Mouse (Mus musculus): ENCODE measurements around the gene Lrfn4.

DNA sequence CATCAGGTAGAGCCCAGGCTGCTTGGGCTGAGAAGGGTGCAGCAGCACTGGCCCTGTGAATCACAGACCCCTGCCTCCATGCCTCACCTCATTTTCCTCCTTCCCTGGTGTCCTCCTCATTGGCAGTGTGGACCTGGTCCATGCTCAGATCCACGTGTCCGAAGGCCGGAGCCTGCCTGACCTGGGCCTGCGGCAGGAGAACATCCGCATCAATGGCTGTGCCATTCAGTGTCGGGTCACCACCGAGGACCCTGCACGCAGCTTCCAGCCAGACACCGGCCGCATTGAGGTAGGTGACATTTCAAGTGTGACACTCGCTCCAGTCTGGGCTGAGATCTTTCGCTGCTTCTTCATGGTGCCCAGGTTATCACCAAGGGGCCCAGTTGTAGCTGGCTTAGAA lies 8.1 kb downstream of the Lrfn4 start:
- TF ChIP-seq POLR2A (IDR thresholded peaks at IDR 0.05; ENCODE audit: borderline replicate concordance, low read depth, low read length) (no peak), CTCF (IDR thresholded peaks at IDR 0.05; ENCODE audit: low read depth, low read length) (no peak)
